Mouse (Mus musculus) layer of hippocampus, postnatal 10 days (tissue): ENCODE measurements around the gene Cdkn2a. TPM values are rescaled to one million over a fixed set of nuclear protein-coding genes. Genes with fewer than 3 reads are reported as not detected.

Experiments used
- DNase-seq, 2 experiments: peaks; one replicate each; pipeline ENCODE4 v3.0.0; 2021; ENCODE audit warnings: low spot score in 2 of 2
- long read RNA-seq: library from polyadenylated mRNA; stranded (forward); transcript quantifications from one replicate; pipeline ENCODE4 v2.0.0, GENCODE M21; 2023
- total RNA-seq, 2 experiments: library from RNA; stranded (reverse); gene quantifications; 2 replicates each; pipeline ENCODE4 v1.2.3; 2021

The Cdkn2a gene
- total RNA-seq = under 1 TPM; 0.65 to 0.85 TPM
- long read RNA-seq, partial matches to known transcripts = 0 of 1 reads
- long read RNA-seq, other reads (novel, unspliced or antisense) = 1 of 1 reads

- peak; percentile 62 to 74 for DNase-seq
Measured at GRCm38 (mm10) chr4:89294486-89295440, at the start of gene Cdkn2a. TSS of gene Cdkn2a (minus strand) at chr4:89294653.

DNA sequence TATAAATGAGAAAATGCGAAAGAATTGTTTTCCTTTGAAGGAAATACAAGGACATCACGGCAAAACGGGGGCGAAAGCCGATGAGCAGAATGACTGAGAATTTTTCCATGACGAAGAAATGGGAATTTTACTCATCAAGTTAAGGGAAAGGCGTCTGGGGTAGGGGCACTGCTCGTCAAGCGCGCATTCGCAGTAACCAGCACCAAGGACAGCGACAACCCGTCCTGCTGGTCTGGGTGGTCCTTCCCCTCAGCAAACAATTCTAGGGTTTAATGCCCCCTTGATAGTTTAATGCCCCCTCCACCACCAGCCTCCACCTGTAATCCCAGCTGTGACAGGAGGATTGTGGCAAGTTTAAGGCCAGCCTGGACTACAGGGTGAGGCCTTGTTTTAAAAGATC lies 19.0 kb upstream of the Cdkn2a start:
- no peak for DNase-seq

- DNase-seq = peak; percentile 78 to 80
Measured at GRCm38 (mm10) chr4:89310491-89311254, 16.2 kb upstream of the Cdkn2a start, which contains the start of gene Cdkn2b. TSS of gene Cdkn2b (minus strand) at chr4:89311039.

GRCm38 (mm10) chr4:89309996-89310395 lies 15.5 kb upstream of the Cdkn2a start:
- no peak for DNase-seq

- no peak for DNase-seq
Measured at GRCm38 (mm10) chr4:89308001-89308400, 13.5 kb upstream of the Cdkn2a start.

GRCm38 (mm10) chr4:89306798-89307365 lies 12.4 kb upstream of the Cdkn2a start:
- DNase-seq = no peak

- no peak for DNase-seq
Measured at GRCm38 (mm10) chr4:89305691-89306090, 11.2 kb upstream of the Cdkn2a start.

- no peak for DNase-seq
Measured at GRCm38 (mm10) chr4:89303281-89303995, 9.0 kb upstream of the Cdkn2a start.

DNA sequence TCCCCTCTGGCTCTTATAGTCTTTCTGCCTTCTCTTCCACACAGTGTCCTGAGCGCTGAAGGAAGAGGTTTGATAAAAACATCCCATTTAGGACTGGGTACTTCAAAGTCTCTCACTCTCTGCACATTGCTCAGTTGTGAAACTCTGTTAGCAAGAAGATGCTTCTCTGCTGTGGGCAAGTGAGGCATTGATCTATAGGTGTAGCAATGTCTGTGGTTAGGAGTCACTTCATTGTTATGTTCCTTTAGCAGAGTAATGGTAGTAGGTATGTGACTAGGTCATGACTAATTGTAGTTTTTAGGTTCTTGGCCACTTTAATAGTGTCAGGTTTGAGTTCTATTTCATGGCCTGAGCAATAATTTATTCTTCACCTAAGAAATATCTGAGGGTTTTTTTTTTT lies 7.7 kb upstream of the Cdkn2a start:
- DNase-seq = no peak

GRCm38 (mm10) chr4:89299721-89300120 lies 5.3 kb upstream of the Cdkn2a start:
- DNase-seq = no peak

DNA sequence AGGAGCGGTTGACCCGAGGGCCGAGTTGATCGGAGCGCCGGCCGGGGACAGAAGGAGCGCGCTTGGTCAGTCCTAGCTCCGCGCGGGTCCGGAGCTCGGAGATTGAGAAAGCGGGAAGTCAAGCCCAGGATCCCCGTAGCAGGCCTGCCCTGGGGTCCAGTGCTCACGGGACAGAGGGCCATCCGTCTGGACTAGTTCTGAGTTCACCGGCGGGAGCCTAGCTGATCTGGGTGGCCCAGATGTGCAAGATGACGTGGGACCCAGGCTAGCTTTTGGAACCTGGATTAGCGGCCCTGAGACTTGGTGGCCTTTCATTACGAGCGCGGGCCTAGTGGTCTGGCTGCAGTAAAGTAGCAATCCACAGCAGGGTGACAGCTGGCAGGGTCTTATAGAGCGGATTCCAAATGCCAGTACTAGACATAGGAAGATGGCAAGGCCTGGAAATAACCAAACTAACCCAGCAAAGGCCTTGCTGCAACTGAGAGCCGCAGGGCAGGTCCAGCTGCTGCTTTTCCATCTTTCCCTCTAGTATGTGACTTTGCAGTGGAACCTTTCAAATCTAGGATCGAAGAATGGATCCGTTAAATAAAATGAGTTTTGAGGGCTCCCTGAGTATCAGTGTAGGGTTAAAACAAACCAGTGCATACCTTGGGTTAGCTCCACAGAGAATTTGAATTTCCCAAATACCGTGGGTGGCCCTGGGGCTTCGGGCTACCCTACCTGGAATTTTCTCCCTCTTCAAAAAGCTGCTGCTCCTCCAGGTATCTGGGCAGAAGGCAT lies 1.2 kb upstream of the Cdkn2a start:
- DNase-seq = no peak

GRCm38 (mm10) chr4:89294091-89294485 lies 365 bp downstream of the Cdkn2a start:
- no peak for DNase-seq

DNA sequence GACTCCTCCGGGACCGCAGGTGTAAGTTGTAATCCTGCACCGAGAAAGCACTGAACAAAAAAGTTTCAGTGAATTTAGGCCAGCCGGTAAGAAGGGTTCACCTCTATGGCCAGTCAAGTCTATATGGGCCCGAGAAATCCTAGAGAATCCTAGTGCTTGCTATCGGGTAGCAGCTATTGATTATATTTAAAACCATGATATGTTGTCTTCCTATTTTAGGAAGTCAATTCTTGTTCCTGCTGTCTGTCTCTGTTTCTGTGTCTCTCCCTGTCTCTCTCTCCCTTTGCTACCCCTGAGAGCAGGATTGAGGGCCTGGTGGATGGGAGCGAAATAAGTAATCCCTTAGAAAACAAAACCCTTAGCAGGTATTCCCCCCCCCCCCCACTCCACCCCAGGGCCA lies 937 bp downstream of the Cdkn2a start:
- DNase-seq = no peak

GRCm38 (mm10) chr4:89289028-89289427 lies 5.4 kb downstream of the Cdkn2a start:
- DNase-seq = no peak

- DNase-seq = no peak
Measured at GRCm38 (mm10) chr4:89286566-89286965, 7.9 kb downstream of the Cdkn2a start.

DNA sequence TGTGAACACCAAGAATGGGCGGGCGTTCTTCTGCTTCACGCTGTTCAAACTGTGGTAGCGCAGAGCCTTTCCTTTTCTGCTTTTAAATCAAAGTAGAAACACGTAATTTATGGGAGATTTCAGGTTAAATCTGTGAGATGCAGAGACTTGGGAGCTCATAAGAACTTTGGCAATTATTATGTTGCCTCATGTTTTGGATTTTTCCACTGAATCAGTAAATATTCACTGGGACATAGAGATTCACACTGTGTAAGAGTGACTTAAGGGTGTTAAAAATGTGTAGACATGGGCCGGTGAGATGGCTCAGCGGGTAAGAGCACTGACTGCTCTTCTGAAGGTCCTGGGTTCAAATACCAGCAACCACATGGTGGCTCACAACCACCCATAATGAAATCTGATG lies 8.8 kb downstream of the Cdkn2a start:
- no peak for DNase-seq

DNA sequence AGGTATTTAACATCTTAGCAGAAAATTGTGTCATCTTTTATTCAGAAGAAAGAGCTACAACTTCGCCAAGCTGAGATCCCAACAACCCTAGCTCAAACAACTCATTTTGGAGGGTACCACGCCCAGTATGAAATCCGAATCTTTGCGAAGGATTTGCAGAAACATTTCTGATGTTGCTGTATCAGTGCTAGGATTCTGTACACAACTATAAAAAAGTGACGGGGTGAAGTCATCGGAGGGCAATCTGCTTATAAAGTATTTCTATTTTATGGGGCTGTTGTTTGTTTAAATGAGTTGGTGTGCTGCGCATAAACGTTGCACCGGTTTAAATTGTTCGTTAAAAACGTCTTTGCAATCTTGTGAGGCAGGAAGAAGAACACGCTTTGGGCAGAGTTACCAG lies 11.8 kb downstream of the Cdkn2a start:
- no peak for DNase-seq

GRCm38 (mm10) chr4:89282036-89282566 lies 12.4 kb downstream of the Cdkn2a start:
- no peak for DNase-seq

- DNase-seq = no peak
Measured at GRCm38 (mm10) chr4:89281236-89281635, 13.2 kb downstream of the Cdkn2a start.

DNA sequence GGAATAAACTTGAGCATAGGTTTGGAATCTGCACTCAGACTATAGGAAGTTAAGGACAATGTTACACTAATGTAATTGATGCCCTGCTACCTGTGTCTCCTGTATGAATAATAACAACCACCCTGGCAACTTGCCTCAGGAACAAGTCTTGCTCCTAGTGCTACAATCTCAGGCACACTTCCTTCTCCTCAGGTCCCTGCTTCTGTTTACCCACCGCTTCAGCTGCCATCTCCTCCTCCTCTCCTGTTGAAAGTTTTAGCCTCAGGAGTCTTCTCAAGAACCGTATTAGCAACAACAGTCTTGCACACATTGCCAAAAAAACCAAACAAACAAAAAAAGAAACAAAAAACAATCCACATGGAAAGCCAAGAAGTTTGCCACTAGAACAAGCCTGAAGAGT lies 14.8 kb downstream of the Cdkn2a start:
- no peak for DNase-seq
